Mouse (Mus musculus) left cerebral cortex, postnatal 10 days (tissue): ENCODE data around the gene AF067063. TPM values are rescaled to one million over a fixed set of nuclear protein-coding genes. Genes with fewer than 3 reads are reported as not detected.
"Not testable (repeated sequence)": the region's sequence is repeated elsewhere in the genome, so short reads cannot be mapped to it uniquely, and the experiment has no call there.

Experiments used
- DNase-seq, 2 experiments: peaks; one replicate each; pipeline ENCODE4 v3.0.0; 2021 to 2022; ENCODE audit warnings: low spot score in 2 of 2, mixed read lengths in 1 of 2; ENCODE audit errors: extremely low spot score in 1 of 2
- intact Hi-C: fragments of 180-260 bp; cut with DNase I; formaldehyde crosslinking; loops from one replicate; pipeline ENCODE4 v1.15.1; 2025
- total RNA-seq, 2 experiments: library from RNA; stranded (reverse); gene quantifications; 2 replicates each; pipeline ENCODE4 v1.2.3; 2021

AF067063 gene
- total RNA-seq = not detected

GRCm38 (mm10) chr13:119830116-119830515 is at the start of gene AF067063:
AF067063 (minus strand) TSS chr13:119830216.
- intact Hi-C loops = loop anchor here (10.0 kb wide), 1 partner anchor 395 kb away; no protein-coding TSS in a partner anchor
- DNase-seq = not testable (repeated sequence)

GRCm38 (mm10) chr13:119864395-119864999 is 34.5 kb upstream of the AF067063 start:
- DNase-seq, intact Hi-C loops: not testable (repeated sequence)

GRCm38 (mm10) chr13:119862399-119862798 is 32.4 kb upstream of the AF067063 start:
- DNase-seq, intact Hi-C loops: not testable (repeated sequence)

- intact Hi-C loops = loop anchor here (10.0 kb wide), 1 partner anchor 385 kb away; no protein-coding TSS in a partner anchor
- not testable (repeated sequence) for DNase-seq
Measured at GRCm38 (mm10) chr13:119839982-119840381, 10.0 kb upstream of the AF067063 start.

- intact Hi-C loops = loop anchor here (10.0 kb wide), 1 partner anchor 387 kb away; no protein-coding TSS in a partner anchor
- DNase-seq = peak; percentile 4 to 36
Measured at GRCm38 (mm10) chr13:119837719-119838337, 7.8 kb upstream of the AF067063 start.

- DNase-seq = peak in 1 of 2 experiments; percentile 2
Measured at GRCm38 (mm10) chr13:119836324-119836811, 6.4 kb upstream of the AF067063 start.

GRCm38 (mm10) chr13:119835320-119836056 is 5.5 kb upstream of the AF067063 start, which contains the start of gene D13Ertd608e:
D13Ertd608e (plus strand) TSS chr13:119836006.
- intact Hi-C loops = loop anchor here (10.0 kb wide), 1 partner anchor 389 kb away; no protein-coding TSS in a partner anchor

More at GRCm38 (mm10) chr13:119836324-119836811, 6.4 kb upstream of the AF067063 start:
- intact Hi-C loops = loop anchor here (10.0 kb wide), 1 partner anchor 388 kb away; no protein-coding TSS in a partner anchor

GRCm38 (mm10) chr13:119817579-119818206 is 12.3 kb downstream of the AF067063 start:
- intact Hi-C loops = no loop called here
- no peak for DNase-seq

More at GRCm38 (mm10) chr13:119835320-119836056, 5.5 kb upstream of the AF067063 start, which contains the start of gene D13Ertd608e:
- DNase-seq = peak in 1 of 2 experiments; percentile 4

GRCm38 (mm10) chr13:119816798-119817197 is 13.2 kb downstream of the AF067063 start:
- no peak for DNase-seq
- intact Hi-C loops = no loop called here

GRCm38 (mm10) chr13:119810031-119810430 is 20.0 kb downstream of the AF067063 start:
- intact Hi-C loops = no loop called here
- no peak for DNase-seq

GRCm38 (mm10) chr13:119808937-119809336 is 21.1 kb downstream of the AF067063 start:
- intact Hi-C loops = no loop called here
- no peak for DNase-seq

- intact Hi-C loops = no loop called here
- DNase-seq = no peak
Measured at GRCm38 (mm10) chr13:119797656-119798055, 32.4 kb downstream of the AF067063 start.

- intact Hi-C loops = no loop called here
Measured at GRCm38 (mm10) chr13:119792791-119793404, 37.1 kb downstream of the AF067063 start.

GRCm38 (mm10) chr13:119791580-119792135 is 38.4 kb downstream of the AF067063 start:
- intact Hi-C loops = no loop called here
- no peak for DNase-seq

More at GRCm38 (mm10) chr13:119792791-119793404, 37.1 kb downstream of the AF067063 start:
- no peak for DNase-seq

GRCm38 (mm10) chr13:119790761-119791579 is 39.0 kb downstream of the AF067063 start, which contains the start of gene Zfp131:
Zfp131 (minus strand) TSS chr13:119790889.
- DNase-seq = peak; percentile 90 to 98
- intact Hi-C loops = no loop called here

GRCm38 (mm10) chr13:119789851-119790717 is 39.9 kb downstream of the AF067063 start:
- intact Hi-C loops = no loop called here

More at GRCm38 (mm10) chr13:119789851-119790717, 39.9 kb downstream of the AF067063 start:
- DNase-seq = peak; percentile 78 to 84
